Mouse (Mus musculus) spleen, adult 2 months (tissue): ENCODE measurements around the gene Strn4. TPM values are rescaled to one million over a fixed set of nuclear protein-coding genes. Genes with fewer than 3 reads are reported as not detected.
A peak's percentile ranks its signal among the peaks of the same experiment; 100 is the strongest.

ENCODE experiments used
- DNase-seq, 2 experiments: peaks; one replicate each; pipeline versions ENCODE4 v3.0.0 to v3.0.0-alpha.2; 2012 to 2021; ENCODE audit warnings: low spot score in 2 of 2, low read depth in 1 of 2
- H3K27ac ChIP-seq: fragments of 200-500 bp; 2 replicates; pipeline ENCODE4 v1.5.1; 2012; ENCODE audit warnings: low read length, inconsistent platforms; ENCODE audit not compliant: insufficient read depth
- H3K27me3 ChIP-seq: fragments of 200-500 bp; 2 replicates; pipeline ENCODE4 v1.6.1; 2012; ENCODE audit warnings: mild to moderate bottlenecking, moderate library complexity, low read length, inconsistent platforms; ENCODE audit not compliant: control insufficient read depth, insufficient read depth
- H3K36me3 ChIP-seq: fragments of 200-500 bp; 2 replicates; pipeline ENCODE4 v1.6.1; 2012; ENCODE audit warnings: mild to moderate bottlenecking, low read length, inconsistent platforms; ENCODE audit not compliant: control insufficient read depth, insufficient read depth
- H3K4me1 ChIP-seq: fragments of 200-500 bp; 2 replicates; pipeline ENCODE4 v1.6.1; 2011; ENCODE audit warnings: inconsistent platforms; ENCODE audit not compliant: control insufficient read depth, insufficient read depth, insufficient read length
- H3K4me3 ChIP-seq: fragments of 200-500 bp; 2 replicates; pipeline ENCODE4 v1.5.1; 2011; ENCODE audit warnings: mild to moderate bottlenecking, inconsistent platforms; ENCODE audit not compliant: insufficient read depth, insufficient read length; ENCODE audit errors: extremely low read depth
- CTCF ChIP-seq: fragments of 200-500 bp; IDR thresholded peaks from 2 replicates; pipeline ENCODE4 v1.5.1; 2011; ENCODE audit warnings: mild to moderate bottlenecking, inconsistent platforms; ENCODE audit not compliant: insufficient read depth, insufficient read length, insufficient replicate concordance; ENCODE audit errors: extremely low read depth
- POLR2A ChIP-seq: fragments of 200-500 bp; IDR thresholded peaks from 2 replicates; pipeline ENCODE4 v1.6.1; 2011; ENCODE audit warnings: low read depth, low read length, inconsistent platforms
- WGBS: fragments of 180-500 bp; shearing (Covaris S2); methylation state at CpG from one replicate; pipeline ENCODE4 v1.1.7; 2018; 5-methylcytosine and 5-hydroxymethylcytosine counted together
- polyA plus RNA-seq: library from polyadenylated mRNA; depleted of rRNA; stranded (reverse); fragments of >200 nt; gene quantifications from 2 replicates; pipeline ENCODE4 v1.2.3, GENCODE M21; 2012

Strn4 gene
- polyA plus RNA-seq, 1 experiment = 121 TPM

DNA sequence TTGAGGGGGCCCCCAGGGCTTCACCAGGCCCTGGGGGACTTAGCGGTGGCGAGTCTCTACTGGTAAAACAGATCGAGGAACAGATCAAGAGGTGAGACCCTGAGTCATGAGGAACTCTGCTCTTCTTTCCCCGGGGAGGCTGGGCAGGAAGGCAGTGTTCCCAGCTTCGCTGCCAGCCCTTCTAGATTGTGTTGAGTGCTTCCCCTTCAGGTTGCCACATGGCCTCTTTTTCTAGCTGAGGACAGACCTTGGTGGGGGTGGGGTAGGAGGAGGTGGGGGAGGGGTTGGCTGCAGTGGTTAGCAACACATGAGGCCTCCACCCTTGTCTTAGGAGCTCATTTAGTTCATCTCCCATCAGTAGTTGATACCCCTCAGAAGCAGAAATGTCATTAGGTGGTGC is 10.9 kb downstream of the Strn4 start:
- TF ChIP-seq CTCF (no peak), POLR2A (no peak)
- H3K27ac ChIP-seq = peak overlapping the region; percentile 55; the same call in 1 of the 2 replicates
- no peak overlapping the region for H3K4me3 ChIP-seq
- H3K27me3 ChIP-seq = no peaks in the 10 kb centered on the region
- H3K4me1 ChIP-seq = peaks cover 24% of the 10 kb centered on the region; the same call in 1 of the 2 replicates
- 21% methylated on average over 5 of the region's 5 CpGs for WGBS
- H3K36me3 ChIP-seq = peaks cover 34% of the 10 kb centered on the region
- no peak for DNase-seq

DNA sequence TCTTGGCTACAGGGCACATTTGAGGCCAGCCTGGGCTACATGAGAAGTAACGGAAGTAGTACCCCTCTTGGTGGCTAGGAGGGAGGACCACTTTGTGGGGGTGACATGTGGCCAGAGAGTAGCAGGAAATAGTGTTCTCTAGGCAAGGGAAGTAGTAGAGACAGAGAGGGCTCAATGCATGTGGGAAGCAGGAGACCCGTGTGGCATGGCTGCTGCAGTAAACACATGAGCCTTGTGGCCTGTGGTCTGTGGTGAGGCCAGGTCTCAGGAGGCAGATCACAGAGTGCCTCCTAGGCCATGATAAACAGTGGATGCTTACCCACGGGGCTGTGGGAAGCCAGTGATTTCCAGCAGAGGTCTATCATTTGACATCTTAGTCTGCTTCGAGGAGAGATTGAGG is 11.6 kb downstream of the Strn4 start:
- Histone ChIP-seq H3K27ac (peak overlapping the region; percentile 55), H3K4me3 (no peak overlapping the region), H3K4me1 (peaks cover 24% of the 10 kb centered on the region; the same call in 1 of the 2 replicates), H3K36me3 (peaks cover 40% of the 10 kb centered on the region), H3K27me3 (no peaks in the 10 kb centered on the region)
- WGBS = 19% methylated on average over 4 of the region's 4 CpGs
- DNase-seq = no peak
- TF ChIP-seq POLR2A (no peak), CTCF (no peak)

DNA sequence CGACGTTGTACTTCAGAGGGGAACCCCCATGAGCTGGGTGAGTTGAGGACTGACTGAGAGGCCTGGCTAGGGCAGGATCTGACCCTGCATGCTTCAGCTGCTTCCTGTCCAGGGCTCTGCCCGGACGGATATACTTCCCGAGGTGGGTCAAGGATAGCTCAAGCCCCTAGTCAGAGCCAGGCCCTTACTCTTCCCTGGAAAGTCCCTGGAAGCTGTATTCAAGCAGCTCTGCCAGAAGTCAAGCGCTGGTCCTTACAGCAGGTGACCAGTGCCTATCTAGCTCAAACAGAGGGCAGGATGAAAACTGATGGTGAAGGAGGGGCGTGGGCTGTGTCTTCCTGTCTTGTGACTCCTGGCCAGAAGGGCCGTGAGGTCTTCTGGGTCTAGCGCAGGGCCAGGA is 14.8 kb downstream of the Strn4 start:
- WGBS = 86% methylated on average over 9 of the region's 9 CpGs
- Histone ChIP-seq H3K36me3 (peaks cover 52% of the 10 kb centered on the region), H3K27ac (no peak overlapping the region), H3K27me3 (no peaks in the 10 kb centered on the region), H3K4me1 (peaks cover 22% of the 10 kb centered on the region; the same call in 1 of the 2 replicates), H3K4me3 (no peak overlapping the region)
- DNase-seq = no peak
- TF ChIP-seq CTCF (no peak), POLR2A (no peak)

DNA sequence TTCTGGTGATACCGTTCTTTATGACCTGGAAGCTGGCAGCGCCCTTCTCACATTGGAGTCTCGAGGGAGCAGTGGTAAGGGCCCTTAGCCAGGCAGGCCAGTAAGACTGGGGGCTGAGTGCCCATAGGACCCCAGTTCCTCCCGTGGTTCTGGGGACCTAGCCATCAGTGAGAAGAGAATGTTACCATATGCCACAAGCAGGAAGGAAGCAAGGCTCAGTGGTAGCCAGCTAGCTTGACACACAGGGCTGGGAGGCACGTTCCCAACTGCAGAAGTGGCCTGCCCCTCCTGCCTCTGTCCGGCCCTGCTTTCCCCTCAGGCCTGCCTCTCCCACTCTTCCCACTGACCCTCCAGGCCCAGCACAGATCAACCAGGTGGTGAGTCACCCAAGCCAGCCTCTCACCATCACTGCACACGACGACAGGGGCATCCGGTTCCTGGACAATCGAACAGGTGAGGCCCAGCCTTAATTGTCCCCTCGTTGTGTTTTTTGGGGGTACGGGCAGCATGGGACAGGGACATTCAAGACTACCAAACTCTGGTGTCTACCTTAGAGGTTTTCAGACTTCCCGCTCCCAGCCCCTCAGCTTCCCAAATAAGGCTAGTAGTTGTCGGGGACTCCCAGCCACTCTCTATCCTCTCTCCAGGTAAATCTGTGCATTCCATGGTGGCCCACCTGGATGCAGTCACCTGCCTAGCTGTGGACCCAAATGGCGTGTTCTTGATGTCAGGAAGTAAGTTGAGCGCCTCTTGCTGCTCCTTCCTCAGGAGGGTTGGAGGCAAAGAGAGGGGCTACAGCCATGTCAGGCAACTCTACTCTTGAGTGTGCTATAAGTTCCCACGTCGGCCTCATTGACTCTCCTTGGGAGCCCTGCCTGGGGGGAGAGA is 22.5 kb downstream of the Strn4 start:
- peaks cover 47% of the 10 kb centered on the region for H3K4me1 ChIP-seq
- WGBS = 68% methylated on average over 18 of the region's 18 CpGs
- TF ChIP-seq POLR2A = peak; percentile 40; the same call in 1 of the 2 replicates
- TF ChIP-seq CTCF = no peak
- peak overlapping the region; percentile 87 for H3K27ac ChIP-seq
- peaks cover 19% of the 10 kb centered on the region for H3K36me3 ChIP-seq
- H3K27me3 ChIP-seq = no peaks in the 10 kb centered on the region
- peak overlapping the region; percentile 60 for H3K4me3 ChIP-seq
- DNase-seq = peak in 1 of 2 experiments; percentile 63

DNA sequence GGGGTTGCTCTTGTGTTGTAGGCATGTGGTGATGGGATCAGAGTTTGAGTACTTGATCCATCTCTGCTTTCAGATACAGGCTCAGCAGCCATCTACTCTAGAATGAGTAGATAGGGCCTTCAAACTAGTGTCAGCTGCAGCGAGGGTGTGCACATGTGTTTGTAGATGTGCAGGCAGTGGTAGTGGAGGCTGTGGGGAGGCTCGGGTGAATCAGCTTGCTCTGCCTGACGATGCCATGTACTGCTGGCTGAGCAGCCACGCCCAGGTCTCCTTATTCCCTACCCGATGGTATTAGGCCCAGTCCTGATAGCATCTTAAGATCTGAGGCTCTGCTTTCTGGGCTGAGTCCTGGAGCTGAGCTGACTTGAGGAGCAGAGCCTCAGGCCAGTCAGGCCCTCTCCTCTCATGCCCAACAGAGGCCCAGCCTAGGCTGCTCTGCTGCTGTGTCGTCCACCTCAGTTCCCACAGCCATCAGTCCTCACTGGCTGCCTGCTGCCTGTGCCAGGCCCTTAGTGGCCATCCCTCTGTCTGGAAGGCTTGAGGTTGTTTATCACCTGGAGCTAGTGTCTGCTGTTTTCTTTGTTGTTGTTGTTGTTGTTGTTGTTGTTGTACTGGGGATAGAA is 23.2 kb downstream of the Strn4 start:
- no peak for DNase-seq
- H3K4me3 ChIP-seq = peak overlapping the region; percentile 60
- WGBS = 65% methylated on average over 6 of the region's 6 CpGs
- H3K4me1 ChIP-seq = peaks cover 47% of the 10 kb centered on the region
- TF ChIP-seq POLR2A (no peak), CTCF (no peak)
- H3K27me3 ChIP-seq = no peaks in the 10 kb centered on the region
- H3K27ac ChIP-seq = peak overlapping the region; percentile 87
- peaks cover 14% of the 10 kb centered on the region for H3K36me3 ChIP-seq

DNA sequence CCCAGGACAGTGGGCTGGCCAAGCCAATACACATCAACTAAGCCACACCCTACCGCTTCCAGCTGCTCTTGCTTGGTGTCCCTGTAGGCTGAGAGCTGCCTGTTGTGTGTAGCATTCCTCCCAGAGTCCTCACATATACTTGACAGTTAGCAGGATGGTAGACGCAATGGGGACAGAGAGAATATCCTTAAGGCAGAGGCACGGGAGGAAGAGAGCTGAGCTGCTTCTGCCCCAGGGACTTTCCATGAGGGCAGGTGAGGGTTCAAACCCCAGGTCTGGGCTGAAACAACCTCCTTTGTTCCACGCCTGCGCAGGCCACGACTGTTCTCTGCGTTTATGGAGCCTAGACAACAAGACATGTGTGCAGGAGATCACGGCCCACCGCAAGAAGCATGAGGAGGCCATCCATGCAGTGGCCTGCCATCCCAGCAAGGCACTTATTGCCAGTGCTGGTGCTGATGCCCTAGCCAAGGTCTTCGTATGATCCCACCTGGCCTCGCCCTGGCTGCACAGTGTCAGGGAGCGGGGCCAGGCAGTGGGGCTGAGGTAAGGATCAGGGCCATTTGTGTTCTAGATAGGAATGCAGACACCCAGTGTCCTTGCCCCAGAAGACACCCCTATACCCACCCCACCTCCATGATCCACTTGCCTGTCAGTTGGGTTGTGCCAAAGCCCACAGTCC is 23.9 kb downstream of the Strn4 start:
- TF ChIP-seq POLR2A = no peak
- no peak for TF ChIP-seq CTCF
- DNase-seq = no peak
- Histone ChIP-seq H3K36me3 (peaks cover 13% of the 10 kb centered on the region), H3K4me1 (peaks cover 47% of the 10 kb centered on the region), H3K27ac (peak overlapping the region; percentile 97), H3K27me3 (no peaks in the 10 kb centered on the region), H3K4me3 (no peak overlapping the region)
- 93% methylated on average over 12 of the region's 12 CpGs for WGBS
